Mouse (Mus musculus) heart, adult 2 months (tissue): ENCODE results near the gene Mis12. TPM values are rescaled to one million over a fixed set of nuclear protein-coding genes. Genes with fewer than 3 reads are reported as not detected.

ENCODE experiments used
- DNase-seq, 2 experiments: peaks; one replicate each; pipeline ENCODE4 v3.0.0; 2021
- H3K27ac ChIP-seq: fragments of 200-600 bp; 2 replicates; pipeline ENCODE4 v1.8.1; 2022
- H3K27me3 ChIP-seq: fragments of 200-500 bp; 2 replicates; pipeline ENCODE4 v1.6.1; 2012; ENCODE audit warnings: mild to moderate bottlenecking, low read length, inconsistent platforms, mixed read lengths; ENCODE audit not compliant: control insufficient read depth, insufficient read depth
- H3K36me3 ChIP-seq: fragments of 200-500 bp; 2 replicates; pipeline ENCODE4 v1.6.1; 2012; ENCODE audit warnings: low read length, inconsistent platforms; ENCODE audit not compliant: control insufficient read depth, insufficient read depth
- H3K4me1 ChIP-seq: fragments of 200-500 bp; 2 replicates; pipeline ENCODE4 v1.6.1; 2011; ENCODE audit warnings: low read length; ENCODE audit not compliant: control insufficient read depth, insufficient read depth
- H3K4me3 ChIP-seq: fragments of 200-600 bp; 2 replicates; pipeline ENCODE4 v1.8.1; 2022
- H3K79me2 ChIP-seq: fragments of 200-500 bp; replicated peaks from 2 replicates; pipeline ENCODE4 v1.6.1; 2012; ENCODE audit warnings: mild to moderate bottlenecking, inconsistent platforms, low read length, moderate library complexity, mixed read lengths; ENCODE audit not compliant: control insufficient read depth, insufficient read depth
- H3K9ac ChIP-seq: fragments of 200-500 bp; 2 replicates; pipeline ENCODE4 v1.6.1; 2012; ENCODE audit warnings: low read depth, mild to moderate bottlenecking, control low read depth, inconsistent platforms, low read length, mixed read lengths
- CTCF ChIP-seq: fragments of 200-600 bp; IDR thresholded peaks from 2 replicates; pipeline ENCODE4 v1.8.1; 2022; ENCODE audit warnings: antibody characterized with exemption, mild to moderate bottlenecking, moderate library complexity
- EP300 ChIP-seq: fragments of 200-500 bp; IDR thresholded peaks from 2 replicates; pipeline ENCODE4 v1.6.1; 2011; ENCODE audit warnings: low read depth, low read length, control low read depth; ENCODE audit not compliant: insufficient read depth
- POLR2A ChIP-seq: fragments of 200-500 bp; IDR thresholded peaks from 2 replicates; pipeline ENCODE4 v1.6.1; 2011; ENCODE audit warnings: mild to moderate bottlenecking, low read depth, low read length, control low read depth; ENCODE audit not compliant: insufficient read depth
- WGBS: fragments of 180-500 bp; shearing (Covaris S2); methylation state at CpG from one replicate; pipeline ENCODE4 v1.1.7; 2018; 5-methylcytosine and 5-hydroxymethylcytosine counted together
- intact Hi-C: fragments of 180-260 bp; cut with DNase I; formaldehyde crosslinking; loops from one replicate; pipeline ENCODE4 v1.15.1; 2025
- polyA plus RNA-seq: library from polyadenylated mRNA; depleted of rRNA; stranded (reverse); fragments of >200 nt; gene quantifications from 2 replicates; pipeline ENCODE4 v1.2.3, GENCODE M21; 2012; rRNA removed
- total RNA-seq, 2 experiments: library from RNA; stranded (reverse); gene quantifications; 2 replicates each; pipeline ENCODE4 v1.2.3; 2021

Mis12 gene
- total and polyA plus RNA-seq, 3 experiments: 3.4 to 9.2 (median 7.5) TPM

- TF ChIP-seq CTCF: no peak
- Histone ChIP-seq H3K9ac (no peak overlapping the region), H3K79me2 (no peaks in the 10 kb centered on the region), H3K4me1 (no peaks in the 10 kb centered on the region), H3K36me3 (no peaks in the 10 kb centered on the region), H3K27ac (no peak overlapping the region), H3K4me3 (no peak overlapping the region), H3K27me3 (no peaks in the 10 kb centered on the region)
- 95% methylated on average over 5 of the region's 5 CpGs for WGBS
- intact Hi-C loops: no loop called here
- DNase-seq: no peak
Observed at GRCm38 (mm10) chr11:71039526-71040298, 20.3 kb downstream of the Mis12 start.

GRCm38 (mm10) chr11:71052554-71052953 is 33.1 kb downstream of the Mis12 start:
- Histone ChIP-seq H3K79me2 (no peaks in the 10 kb centered on the region), H3K4me3 (no peak overlapping the region), H3K4me1 (no peaks in the 10 kb centered on the region), H3K27me3 (no peaks in the 10 kb centered on the region), H3K27ac (no peak overlapping the region), H3K36me3 (no peaks in the 10 kb centered on the region), H3K9ac (no peak overlapping the region)
- TF ChIP-seq EP300 (no peak), CTCF (peak; percentile 70)
- DNase-seq: no peak
- intact Hi-C loops: loop anchor here (1.0 kb wide), 1 partner anchor 69 kb away; the partner anchor contains the start of gene C1qbp
- WGBS: 3% methylated on average over 1 of the region's 1 CpGs

- Histone ChIP-seq H3K9ac (no peak overlapping the region), H3K27ac (no peak overlapping the region), H3K27me3 (no peaks in the 10 kb centered on the region), H3K79me2 (no peaks in the 10 kb centered on the region), H3K4me1 (no peaks in the 10 kb centered on the region), H3K36me3 (no peaks in the 10 kb centered on the region), H3K4me3 (no peak overlapping the region)
- no peak for DNase-seq
- intact Hi-C loops: no loop called here
- WGBS: 58% methylated on average over 1 of the region's 1 CpGs
- TF ChIP-seq EP300 (no peak), POLR2A (no peak), CTCF (no peak)
Observed at GRCm38 (mm10) chr11:71076342-71076741, 56.9 kb downstream of the Mis12 start.

Other genes with a start within 250 kb of the Mis12 start
- under 1 TPM; 0.27 to 0.70 TPM for gene Scimp, start 207.0 kb upstream of the Mis12 start, total RNA-seq
- 0.84 and 1.00 TPM in 2 replicates for gene Scimp, start 207.0 kb upstream of the Mis12 start, polyA plus RNA-seq
- 10 to 100 TPM; 36.0 to 37.2 TPM for gene Rabep1, start 174.8 kb upstream of the Mis12 start, total RNA-seq
- 3.7 and 7.7 TPM in 2 replicates for gene Rabep1, start 174.8 kb upstream of the Mis12 start, polyA plus RNA-seq
- 10 to 100 TPM; 47.3 TPM for gene Nup88, start 49.6 kb upstream of the Mis12 start, total RNA-seq
- 24.4 and 42.4 TPM in 2 replicates for gene Nup88, start 49.6 kb upstream of the Mis12 start, polyA plus RNA-seq
- 10 to 100 TPM; 13.8 to 16.3 TPM for gene Rpain, start 49.4 kb upstream of the Mis12 start, total RNA-seq
- gene Rpain, start 49.4 kb upstream of the Mis12 start, polyA plus RNA-seq: 14.8 and 28.1 TPM in 2 replicates
- gene C1qbp, start 36.6 kb upstream of the Mis12 start, total RNA-seq: 100 to 1,000 TPM; 195 to 216 TPM
- gene C1qbp, start 36.6 kb upstream of the Mis12 start, polyA plus RNA-seq: 99.0 and 122 TPM in 2 replicates
- gene Dhx33, start 15.2 kb upstream of the Mis12 start, total RNA-seq: 10 to 100 TPM in 1 of 2 experiments, 1 to 10 TPM in 1; 8.5 to 10.2 TPM
- 12.9 and 18.9 TPM in 2 replicates for gene Dhx33, start 15.2 kb upstream of the Mis12 start, polyA plus RNA-seq
- gene Derl2, start 230 bp downstream of the Mis12 start, total RNA-seq: 10 to 100 TPM; 35.8 to 42.2 TPM
- gene Derl2, start 230 bp downstream of the Mis12 start, polyA plus RNA-seq: 14.2 and 29.8 TPM in 2 replicates
- under 1 TPM; 0.31 to 0.59 TPM for gene 6330403K07Rik, start 13.9 kb downstream of the Mis12 start, total RNA-seq
- 0.47 and 0.56 TPM in 2 replicates for gene 6330403K07Rik, start 13.9 kb downstream of the Mis12 start, polyA plus RNA-seq
- 1 to 10 TPM; 1.1 to 1.2 TPM for gene Nlrp1a, start 125.1 kb downstream of the Mis12 start, total RNA-seq
- gene Nlrp1a, start 125.1 kb downstream of the Mis12 start, polyA plus RNA-seq: 0.04 TPM in 1 of 2 replicates, not detected in the other
- gene Nlrp1b, start 211.1 kb downstream of the Mis12 start, total RNA-seq: under 1 TPM; 0.11 to 0.23 TPM
- 0.15 and 0.18 TPM in 2 replicates for gene Nlrp1b, start 211.1 kb downstream of the Mis12 start, polyA plus RNA-seq